Mouse (Mus musculus): ENCODE measurements around the gene Narfl. TPM values are rescaled to one million over a fixed set of nuclear protein-coding genes. Genes with fewer than 3 reads are reported as not detected.
A peak's percentile ranks its signal among the peaks of the same experiment; 100 is the strongest.
"Not testable (repeated sequence)": the region's sequence is repeated elsewhere in the genome, so short reads cannot be mapped to it uniquely, and the experiment has no call there.

The Narfl gene
- polyA plus RNA-seq (2016; fragmentation: Nextera tagmentation; extraction: Ambion mirVana) = 24.9 TPM in 2 replicates

- peak within 1 kb of the TSS; percentile 83 for H3K9ac ChIP-seq (replicated peaks)
- H3K9me3 ChIP-seq = no peaks in the 10 kb centered on the region
- H3K27me3 ChIP-seq = 0 out of 2 replicates have a peak, but pooled peaks cover 6% of the 10 kb centered on the region
- H3K36me3 ChIP-seq = peaks cover 14% of the 10 kb centered on the region
- 0% methylated on average over 37 of the region's 37 CpGs for WGBS
- peak within 1 kb of the TSS; percentile 73 for H3K4me3 ChIP-seq (replicated peaks)
- peaks cover 9% of the 10 kb centered on the region for H3K4me1 ChIP-seq (replicated peaks)
- H3K27ac ChIP-seq = no peak within 1 kb of the TSS
- ATAC-seq (ENCODE audit: insufficient number of reproducible peaks, insufficient read depth, low FRiP score, low TSS enrichment, low read depth) = peak; percentile 77
- peak within 1 kb of the TSS; percentile 90 for H3K4me2 ChIP-seq
Observed at GRCm38 (mm10) chr17:25773549-25774120, at the start of gene Narfl. TSS of gene Narfl (plus strand) at chr17:25773776.

- Histone ChIP-seq H3K9ac (replicated peaks) (no peak overlapping the region), H3K36me3 (peaks cover 66% of the 10 kb centered on the region), H3K27me3 (peaks cover 5% of the 10 kb centered on the region), H3K27ac (no peak overlapping the region), H3K4me1 (replicated peaks) (peaks cover 18% of the 10 kb centered on the region), H3K9me3 (no peaks in the 10 kb centered on the region), H3K4me3 (replicated peaks) (no peak overlapping the region), H3K4me2 (no peak overlapping the region)
- ATAC-seq (ENCODE audit: insufficient number of reproducible peaks, insufficient read depth, low FRiP score, low TSS enrichment, low read depth) = no peak
- 78% methylated on average over 7 of the region's 7 CpGs for WGBS
Observed at GRCm38 (mm10) chr17:25723919-25724318, 49.7 kb upstream of the Narfl start.

- Histone ChIP-seq H3K27ac (no peak overlapping the region), H3K27me3 (no peaks in the 10 kb centered on the region), H3K36me3 (peaks cover 64% of the 10 kb centered on the region), H3K4me1 (replicated peaks) (peaks cover 21% of the 10 kb centered on the region), H3K4me3 (replicated peaks) (no peak overlapping the region), H3K9ac (replicated peaks) (no peak overlapping the region), H3K9me3 (no peaks in the 10 kb centered on the region), H3K4me2 (no peak overlapping the region)
- WGBS = 85% methylated on average over 6 of the region's 6 CpGs
- ATAC-seq (ENCODE audit: insufficient number of reproducible peaks, insufficient read depth, low FRiP score, low TSS enrichment, low read depth) = no peak
Observed at GRCm38 (mm10) chr17:25725264-25725663, 48.3 kb upstream of the Narfl start.

GRCm38 (mm10) chr17:25727265-25728008 lies 46.1 kb upstream of the Narfl start, which contains the start of the genes Chtf18 and Rpusd1:
TSS of gene Chtf18 (minus strand) at chr17:25727419.
TSS of gene Rpusd1 (plus strand) at chr17:25727670.
- peak; percentile 98 for ATAC-seq (ENCODE audit: insufficient number of reproducible peaks, insufficient read depth, low FRiP score, low TSS enrichment, low read depth)
- no peak within 1 kb of the TSS for H3K27ac ChIP-seq
- peak within 1 kb of the TSS; percentile 67 for H3K4me3 ChIP-seq (replicated peaks)
- H3K4me2 ChIP-seq = peak within 1 kb of the TSS; percentile 95
- peak within 1 kb of the TSS; percentile 84 for H3K9ac ChIP-seq (replicated peaks)
- no peaks in the 10 kb centered on the region for H3K9me3 ChIP-seq
- 1% methylated on average over 37 of the region's 37 CpGs for WGBS
- H3K27me3 ChIP-seq = no peaks in the 10 kb centered on the region
- H3K4me1 ChIP-seq (replicated peaks) = peaks cover 21% of the 10 kb centered on the region
- H3K36me3 ChIP-seq = peaks cover 54% of the 10 kb centered on the region

GRCm38 (mm10) chr17:25728009-25728270 lies 45.6 kb upstream of the Narfl start:
- ATAC-seq (ENCODE audit: insufficient number of reproducible peaks, insufficient read depth, low FRiP score, low TSS enrichment, low read depth) = peak; percentile 2; the same call in 1 of the 2 replicates
- Histone ChIP-seq H3K9ac (replicated peaks) (peak overlapping the region; percentile 84), H3K4me2 (peak overlapping the region; percentile 93), H3K9me3 (no peaks in the 10 kb centered on the region), H3K4me1 (replicated peaks) (peaks cover 21% of the 10 kb centered on the region), H3K4me3 (replicated peaks) (peak overlapping the region; percentile 67), H3K27me3 (no peaks in the 10 kb centered on the region), H3K36me3 (peaks cover 49% of the 10 kb centered on the region), H3K27ac (no peak overlapping the region)
- 34% methylated on average over 4 of the region's 4 CpGs for WGBS

GRCm38 (mm10) chr17:25732082-25732481 lies 41.5 kb upstream of the Narfl start:
- no peaks in the 10 kb centered on the region for H3K9me3 ChIP-seq
- no peak overlapping the region for H3K27ac ChIP-seq
- WGBS = 18% methylated on average over 2 of the region's 2 CpGs
- no peak overlapping the region for H3K4me3 ChIP-seq (replicated peaks)
- peaks cover 12% of the 10 kb centered on the region for H3K4me1 ChIP-seq (replicated peaks)
- no peak overlapping the region for H3K9ac ChIP-seq (replicated peaks)
- H3K36me3 ChIP-seq = peaks cover 28% of the 10 kb centered on the region
- no peaks in the 10 kb centered on the region for H3K27me3 ChIP-seq
- no peak overlapping the region for H3K4me2 ChIP-seq
- ATAC-seq (ENCODE audit: insufficient number of reproducible peaks, insufficient read depth, low FRiP score, low TSS enrichment, low read depth) = no peak

- H3K36me3 ChIP-seq = peaks cover 13% of the 10 kb centered on the region
- ATAC-seq (ENCODE audit: insufficient number of reproducible peaks, insufficient read depth, low FRiP score, low TSS enrichment, low read depth) = no peak
- no peak overlapping the region for H3K27ac ChIP-seq
- H3K4me2 ChIP-seq = no peak overlapping the region
- H3K4me3 ChIP-seq (replicated peaks) = no peak overlapping the region
- 84% methylated on average over 5 of the region's 5 CpGs for WGBS
- no peaks in the 10 kb centered on the region for H3K4me1 ChIP-seq (replicated peaks)
- no peaks in the 10 kb centered on the region for H3K9me3 ChIP-seq
- 0 out of 2 replicates have a peak, but pooled peaks cover 5% of the 10 kb centered on the region for H3K27me3 ChIP-seq
- no peak overlapping the region for H3K9ac ChIP-seq (replicated peaks)
Observed at GRCm38 (mm10) chr17:25735246-25735645, 38.3 kb upstream of the Narfl start.

GRCm38 (mm10) chr17:25735745-25736144 lies 37.8 kb upstream of the Narfl start, which contains the start of gene Mslnl:
TSS of gene Mslnl (plus strand) at chr17:25736042.
- H3K4me1 ChIP-seq (replicated peaks) = no peaks in the 10 kb centered on the region
- H3K9me3 ChIP-seq = no peaks in the 10 kb centered on the region
- H3K36me3 ChIP-seq = peaks cover 8% of the 10 kb centered on the region
- 78% methylated on average over 3 of the region's 3 CpGs for WGBS
- no peak within 1 kb of the TSS for H3K4me2 ChIP-seq
- H3K27ac ChIP-seq = no peak within 1 kb of the TSS
- H3K4me3 ChIP-seq (replicated peaks) = no peak within 1 kb of the TSS
- no peak within 1 kb of the TSS; the same call in 1 of the 2 replicates for H3K9ac ChIP-seq (replicated peaks)
- no peak for ATAC-seq (ENCODE audit: insufficient number of reproducible peaks, insufficient read depth, low FRiP score, low TSS enrichment, low read depth)
- H3K27me3 ChIP-seq = 0 out of 2 replicates have a peak, but pooled peaks cover 5% of the 10 kb centered on the region

GRCm38 (mm10) chr17:25738861-25739260 lies 34.7 kb upstream of the Narfl start:
- ATAC-seq (ENCODE audit: insufficient number of reproducible peaks, insufficient read depth, low FRiP score, low TSS enrichment, low read depth) = no peak
- Histone ChIP-seq H3K27me3 (0 out of 2 replicates have a peak, but pooled peaks cover 9% of the 10 kb centered on the region), H3K9me3 (no peaks in the 10 kb centered on the region), H3K36me3 (no peaks in the 10 kb centered on the region), H3K9ac (replicated peaks) (no peak overlapping the region), H3K27ac (no peak overlapping the region), H3K4me2 (no peak overlapping the region), H3K4me3 (replicated peaks) (no peak overlapping the region), H3K4me1 (replicated peaks) (no peaks in the 10 kb centered on the region)
- 80% methylated on average over 7 of the region's 7 CpGs for WGBS

- not testable (repeated sequence) for H3K4me2 ChIP-seq; ATAC-seq (ENCODE audit: insufficient number of reproducible peaks, insufficient read depth, low FRiP score, low TSS enrichment, low read depth); H3K4me3 ChIP-seq (replicated peaks); H3K27ac ChIP-seq; H3K4me1 ChIP-seq (replicated peaks); H3K36me3 ChIP-seq; H3K27me3 ChIP-seq; H3K9ac ChIP-seq (replicated peaks); H3K9me3 ChIP-seq
- WGBS = 75% methylated on average over 12 of the region's 12 CpGs
Observed at GRCm38 (mm10) chr17:25741471-25741870, 32.1 kb upstream of the Narfl start.

- 0 out of 2 replicates have a peak, but pooled peaks cover 9% of the 10 kb centered on the region for H3K27me3 ChIP-seq
- H3K9ac ChIP-seq (replicated peaks) = no peak overlapping the region
- no peaks in the 10 kb centered on the region for H3K4me1 ChIP-seq (replicated peaks)
- no peaks in the 10 kb centered on the region for H3K9me3 ChIP-seq
- H3K36me3 ChIP-seq = no peaks in the 10 kb centered on the region
- H3K4me3 ChIP-seq (replicated peaks) = no peak overlapping the region
- no peak for ATAC-seq (ENCODE audit: insufficient number of reproducible peaks, insufficient read depth, low FRiP score, low TSS enrichment, low read depth)
- H3K27ac ChIP-seq = no peak overlapping the region
- WGBS = 91% methylated on average over 9 of the region's 9 CpGs
- H3K4me2 ChIP-seq = no peak overlapping the region
Observed at GRCm38 (mm10) chr17:25743831-25744230, 29.7 kb upstream of the Narfl start.

Data from limb, embryonic 12.5 days (tissue).